Mouse (Mus musculus): ENCODE results near the gene Cnfn. TPM values are rescaled to one million over a fixed set of nuclear protein-coding genes. Genes with fewer than 3 reads are reported as not detected.
"Not testable (repeated sequence)": the region's sequence is repeated elsewhere in the genome, so short reads cannot be mapped to it uniquely, and the experiment has no call there.

The Cnfn gene
- total RNA-seq (2021) = not detected

DNA sequence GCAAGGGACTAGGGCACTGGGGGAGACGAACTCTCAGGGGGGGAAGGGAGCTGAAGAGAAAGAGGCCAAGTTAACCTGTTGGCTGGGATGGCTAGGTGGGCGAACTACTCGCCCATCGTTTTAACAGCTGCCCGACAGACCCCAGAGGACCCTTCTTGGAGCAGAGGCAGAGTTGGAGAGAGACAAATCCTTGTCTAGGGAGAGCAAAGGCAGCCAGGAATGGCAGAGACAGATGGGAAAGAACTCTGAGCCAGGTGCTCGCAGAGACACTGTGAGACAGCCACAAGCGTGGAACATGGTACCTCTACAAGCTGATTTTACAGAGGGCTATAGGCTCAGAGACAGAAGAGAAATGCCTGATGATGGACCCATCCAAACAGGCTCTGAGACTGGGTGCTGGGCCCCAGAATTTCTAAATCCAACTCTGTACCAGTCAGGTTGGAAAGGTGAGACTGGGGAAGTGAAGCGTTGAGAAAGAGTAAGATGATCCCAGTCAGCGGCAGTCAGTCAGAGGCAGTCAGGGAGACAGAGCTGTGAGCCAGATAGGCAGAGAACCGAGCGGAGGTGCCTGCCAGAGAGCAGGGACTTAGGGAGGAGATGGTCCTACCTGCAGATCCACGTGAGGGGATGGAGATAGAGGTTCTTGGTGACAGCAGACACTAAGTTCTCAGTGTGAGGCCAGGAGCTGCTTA, at the start of gene Cnfn:
Gene Cnfn, minus strand, starts transcription at position 667 of the 692 bp plus-strand sequence.
- intact Hi-C loops (cut with DNase I) = loop anchor here (2.0 kb wide), 1 partner anchor 32 kb away; no protein-coding TSS in a partner anchor
- DNase-seq = no peak

DNA sequence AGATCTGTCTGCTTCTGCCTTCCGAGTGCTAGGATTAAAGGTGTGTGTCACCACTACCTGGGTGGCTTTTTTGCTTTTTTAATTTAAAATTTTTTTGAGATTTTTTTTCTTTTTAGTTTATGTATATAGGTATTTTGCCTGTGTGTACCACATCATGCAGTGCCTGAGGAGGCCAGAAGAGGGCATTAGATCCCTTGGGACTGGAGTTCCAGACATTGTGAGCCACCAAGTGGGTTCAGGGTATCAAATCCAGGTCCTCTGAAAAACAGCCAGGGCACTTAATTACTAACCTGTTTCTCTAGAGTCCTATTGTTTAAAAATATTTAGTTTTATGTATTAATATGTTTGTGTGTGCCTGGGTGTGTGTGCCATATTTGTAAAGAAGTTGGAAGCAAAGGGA, 48.1 kb upstream of the Cnfn start:
- intact Hi-C loops (cut with DNase I) = no loop called here
- peak in 1 of 2 experiments; percentile 49 for DNase-seq

DNA sequence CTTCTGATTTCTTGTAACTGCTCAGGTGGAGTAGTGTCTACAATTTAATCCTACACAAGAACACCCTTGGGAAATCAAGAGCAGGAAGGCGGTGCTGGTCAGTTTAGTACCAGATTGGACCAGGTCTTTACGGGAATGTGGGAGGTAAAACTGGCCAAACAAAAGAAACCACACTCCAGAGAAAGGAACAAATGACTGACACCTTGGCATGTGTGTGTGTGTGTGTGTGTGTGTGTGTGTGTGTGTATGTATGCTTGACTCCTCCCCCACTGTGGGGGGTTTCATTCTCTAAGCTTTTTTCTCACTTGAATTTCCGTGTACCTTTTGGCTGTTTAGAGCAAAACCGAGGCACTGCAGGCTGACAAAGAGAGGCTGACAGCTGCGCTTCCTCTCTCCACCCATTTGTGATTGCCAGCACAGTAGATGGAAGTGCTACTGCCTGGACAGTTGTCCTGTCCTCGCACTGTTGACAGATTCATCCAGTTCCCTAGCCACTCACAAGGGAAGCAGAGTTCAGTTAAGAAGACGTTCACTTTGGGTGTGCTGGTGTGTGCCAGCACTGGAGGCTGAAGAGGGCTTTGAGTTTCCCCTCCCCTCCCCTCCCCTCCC, 43.4 kb upstream of the Cnfn start, which contains the start of gene Cxcl17:
Gene Cxcl17, minus strand, starts transcription at position 54 of the 609 bp plus-strand sequence.
- no peak for DNase-seq

DNA sequence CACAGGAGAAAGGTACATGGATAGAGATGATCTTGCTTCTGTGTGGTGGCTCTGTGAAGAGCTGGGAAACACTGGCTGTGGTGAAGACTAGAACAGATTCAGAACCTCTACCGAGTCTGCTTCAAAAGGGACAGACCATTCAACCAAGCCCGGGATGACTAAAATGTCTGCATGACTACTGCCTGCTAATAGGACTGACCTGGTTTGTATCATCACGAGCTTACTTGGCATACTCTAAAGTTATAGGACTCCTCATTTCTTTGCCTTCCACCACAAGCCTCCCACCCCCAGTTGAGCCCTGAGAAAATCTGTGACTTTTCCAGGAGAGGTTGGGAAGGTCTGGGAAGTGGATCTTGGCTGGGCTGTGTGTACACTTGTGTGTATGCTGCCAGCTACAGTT, 42.3 kb upstream of the Cnfn start:
- intact Hi-C loops (cut with DNase I) = loop anchor here (5.0 kb wide), 1 partner anchor 280 kb away; no protein-coding TSS in a partner anchor
- DNase-seq = no peak

More for the DNA sequence above, 43.4 kb upstream of the Cnfn start, which contains the start of gene Cxcl17:
- intact Hi-C loops (cut with DNase I) = loop anchor here (5.0 kb wide), 1 partner anchor 281 kb away; no protein-coding TSS in a partner anchor

DNA sequence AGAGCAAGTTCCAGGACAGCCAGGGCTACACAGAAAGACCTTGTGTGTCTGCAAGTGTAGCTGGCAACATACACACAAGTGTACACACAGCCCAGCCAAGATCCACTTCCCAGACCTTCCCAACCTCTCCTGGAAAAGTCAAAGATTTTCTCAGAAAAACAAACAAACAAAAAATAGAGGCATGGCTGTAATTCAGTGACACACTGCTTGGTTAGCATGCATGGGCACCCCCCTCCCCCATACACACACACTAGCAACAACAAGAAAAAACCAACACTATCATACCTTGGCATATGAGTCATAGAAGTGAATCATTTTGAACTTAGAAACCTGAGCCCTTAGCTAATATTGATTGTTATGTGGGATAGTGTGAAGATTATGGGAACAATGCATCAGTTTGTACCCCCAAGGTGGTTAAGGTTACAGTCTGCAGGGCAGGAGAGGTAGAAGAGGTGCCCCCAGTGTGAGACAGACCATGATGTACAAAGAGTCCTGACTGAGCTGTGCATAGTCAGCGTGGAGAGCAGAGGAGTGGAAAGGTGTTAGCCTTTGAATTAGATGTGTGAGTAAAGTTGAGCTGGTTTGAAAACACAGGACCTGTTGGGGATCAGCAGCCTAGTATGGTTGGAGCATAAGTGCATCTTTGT, 41.6 kb upstream of the Cnfn start:
- no peak for DNase-seq
- intact Hi-C loops (cut with DNase I) = loop anchor here (5.0 kb wide), 1 partner anchor 279 kb away; no protein-coding TSS in a partner anchor

DNA sequence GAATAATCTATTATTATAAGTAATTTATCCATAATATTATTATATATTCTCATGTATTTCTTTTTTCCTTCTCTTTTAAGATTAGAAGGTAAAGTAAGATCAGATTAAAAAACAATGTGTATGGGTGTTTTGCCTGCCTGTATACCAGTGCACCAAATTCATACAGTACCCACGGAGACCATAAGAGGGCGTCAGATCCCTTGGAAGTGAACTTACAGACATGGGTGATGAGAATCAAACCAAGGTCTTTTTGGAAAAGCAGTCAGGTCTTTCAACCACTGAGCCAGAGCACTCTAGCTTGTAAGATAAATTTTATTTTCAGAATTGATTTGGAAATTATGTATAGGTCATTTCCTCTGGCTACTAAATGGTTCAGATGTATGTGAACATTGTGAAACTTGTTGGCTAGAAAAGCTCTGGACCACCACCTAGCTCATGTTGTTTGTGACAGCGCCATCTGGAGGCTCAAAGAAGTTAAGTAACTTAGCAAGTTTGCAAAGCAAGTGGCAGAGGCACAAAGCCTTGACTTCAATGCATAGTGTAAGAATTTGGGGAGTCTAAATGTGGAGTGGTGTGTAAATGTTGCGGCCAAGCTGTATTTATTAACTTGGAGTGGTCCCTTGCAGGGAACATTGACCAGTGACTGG, 39.7 kb upstream of the Cnfn start:
- intact Hi-C loops (cut with DNase I) = no loop called here
- no peak for DNase-seq

DNA sequence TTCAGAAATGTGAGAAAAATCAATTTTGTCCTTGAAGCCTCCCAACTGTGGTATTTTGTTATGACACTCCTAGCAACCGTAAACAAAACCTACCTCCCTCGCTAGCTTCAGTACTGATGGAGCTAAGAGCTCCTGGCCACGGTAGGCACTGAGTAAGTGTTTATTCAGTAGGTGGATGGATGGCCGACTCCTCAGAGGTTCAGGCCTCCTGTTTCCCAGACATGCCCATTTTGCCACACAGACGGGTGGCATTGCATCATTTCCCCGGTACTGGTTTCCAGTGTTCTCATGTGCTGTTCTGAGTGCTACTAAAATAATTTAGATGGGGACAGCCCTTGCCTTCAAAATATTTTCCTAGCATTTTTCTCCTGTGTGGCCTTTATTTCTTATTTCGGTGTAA, 36.9 kb upstream of the Cnfn start:
- intact Hi-C loops (cut with DNase I) = no loop called here
- no peak for DNase-seq

DNA sequence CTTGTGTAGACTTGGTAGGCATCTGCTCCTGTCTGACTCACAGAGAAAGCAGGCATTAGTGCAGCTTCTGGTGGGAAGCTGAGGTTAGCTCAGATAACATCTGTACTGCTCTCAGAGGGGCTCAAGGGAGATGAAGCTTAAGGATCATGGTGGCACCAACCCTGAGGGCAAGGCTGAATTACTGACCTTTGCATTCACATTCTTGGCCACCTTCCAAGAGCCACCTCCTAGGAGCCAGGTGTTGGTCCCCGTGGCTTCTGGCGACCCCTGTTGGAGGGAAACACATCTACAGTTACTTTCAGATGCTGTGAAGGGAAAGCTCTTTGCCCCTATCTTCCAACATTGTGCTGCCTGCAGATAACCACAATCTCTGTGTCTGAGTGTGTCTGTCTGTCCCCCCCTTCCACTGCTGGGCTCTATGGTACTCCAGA, 33.2 kb upstream of the Cnfn start:
- DNase-seq = peak; percentile 55 to 59
- intact Hi-C loops (cut with DNase I) = loop anchor here (5.0 kb wide), 1 partner anchor 75 kb away; no protein-coding TSS in a partner anchor

DNA sequence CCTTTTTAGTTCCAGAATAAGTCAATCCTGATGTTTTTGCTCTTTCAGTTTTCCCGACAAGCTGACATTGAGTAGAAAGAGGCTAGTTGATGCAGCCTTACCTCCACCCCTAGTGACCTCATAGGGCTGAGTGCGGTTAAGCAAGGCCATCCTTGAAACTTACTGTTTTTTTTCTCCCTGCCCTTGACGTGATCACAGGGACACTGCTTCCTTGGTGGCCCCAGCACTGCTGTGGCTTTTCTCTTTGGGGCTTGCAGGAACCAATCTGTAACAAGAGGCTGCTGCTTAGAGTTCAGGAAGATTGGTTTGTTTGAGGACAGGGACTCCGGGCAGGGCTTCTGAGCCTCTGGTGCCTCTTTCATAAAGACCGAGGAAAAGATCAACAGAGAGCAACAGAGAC, 32.5 kb upstream of the Cnfn start:
- DNase-seq = no peak
- intact Hi-C loops (cut with DNase I) = loop anchor here (2.0 to 5.0 kb wide), 2 partner anchors 33 to 75 kb away; partner anchors contain the start of gene Cnfn

DNA sequence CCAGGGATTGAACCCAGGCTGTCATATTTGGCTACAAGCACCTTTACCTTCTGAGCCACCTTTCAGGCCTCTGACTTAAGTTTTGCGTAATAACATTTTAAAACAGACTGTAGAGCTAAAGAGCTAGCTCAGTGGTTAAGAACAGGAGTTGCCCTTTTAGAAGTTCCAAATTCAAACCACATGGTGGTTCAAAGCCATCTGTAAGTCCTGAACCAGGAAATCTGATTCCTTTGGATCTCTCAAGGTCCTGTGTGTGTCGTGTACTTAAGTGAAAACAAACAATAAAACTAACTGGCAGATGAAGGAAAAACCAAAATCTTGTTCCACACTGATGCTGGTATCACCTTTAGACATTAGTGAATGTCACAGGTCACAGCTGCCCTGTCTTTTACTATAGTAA, 32.0 kb upstream of the Cnfn start:
- intact Hi-C loops (cut with DNase I) = loop anchor here (2.0 to 5.0 kb wide), 2 partner anchors 33 to 74 kb away; partner anchors contain the start of gene Cnfn
- no peak for DNase-seq

DNA sequence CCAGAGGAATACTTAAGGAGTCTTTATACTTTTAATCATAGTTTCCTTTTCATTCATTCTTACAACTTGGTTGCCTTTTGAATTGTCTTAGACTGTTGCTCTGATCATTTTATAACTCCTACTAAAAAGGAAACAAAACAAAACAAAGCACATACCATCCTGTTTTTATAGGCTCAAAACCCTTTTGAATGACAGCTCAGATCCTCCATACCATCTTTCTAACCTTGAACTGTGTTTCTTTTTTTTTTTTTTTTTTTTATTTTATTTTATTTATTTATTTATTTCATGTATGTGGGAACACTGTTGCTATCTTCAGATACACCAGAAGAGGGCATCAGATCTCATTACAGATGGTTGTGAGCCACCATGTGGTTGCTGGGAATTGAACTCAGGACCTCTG, 29.5 kb upstream of the Cnfn start:
- intact Hi-C loops (cut with DNase I) = loop anchor here (5.0 kb wide), 2 partner anchors 82 to 1082 kb away; partner anchors contain the start of genes Megf8 and Zfp94
- DNase-seq = not testable (repeated sequence)

DNA sequence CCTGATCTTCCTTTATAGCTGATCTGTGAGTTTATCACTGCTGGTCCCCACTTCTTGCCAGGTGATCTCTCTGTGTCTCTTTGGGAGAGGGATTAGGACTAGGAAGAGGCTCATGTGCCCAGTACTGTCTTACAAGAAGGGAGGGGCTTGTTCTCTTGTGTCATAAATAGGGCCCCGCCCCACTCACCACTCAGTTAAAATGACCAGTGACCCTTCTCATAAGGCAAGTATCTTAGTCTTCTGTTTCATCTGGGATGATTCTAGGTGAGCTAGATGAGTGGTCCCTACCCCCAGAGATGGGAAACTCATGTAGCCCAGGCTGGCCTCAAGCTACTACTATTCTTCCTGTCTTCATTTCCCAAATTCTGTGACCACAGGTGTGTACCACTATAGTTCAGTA, 29.1 kb upstream of the Cnfn start, which contains the start of gene Lipe:
Gene Lipe, minus strand, starts transcription at position 101 of the 400 bp plus-strand sequence.
- intact Hi-C loops (cut with DNase I) = loop anchor here (5.0 kb wide), 2 partner anchors 81 to 1081 kb away; partner anchors contain the start of genes Megf8 and Zfp94
- DNase-seq = no peak

DNA sequence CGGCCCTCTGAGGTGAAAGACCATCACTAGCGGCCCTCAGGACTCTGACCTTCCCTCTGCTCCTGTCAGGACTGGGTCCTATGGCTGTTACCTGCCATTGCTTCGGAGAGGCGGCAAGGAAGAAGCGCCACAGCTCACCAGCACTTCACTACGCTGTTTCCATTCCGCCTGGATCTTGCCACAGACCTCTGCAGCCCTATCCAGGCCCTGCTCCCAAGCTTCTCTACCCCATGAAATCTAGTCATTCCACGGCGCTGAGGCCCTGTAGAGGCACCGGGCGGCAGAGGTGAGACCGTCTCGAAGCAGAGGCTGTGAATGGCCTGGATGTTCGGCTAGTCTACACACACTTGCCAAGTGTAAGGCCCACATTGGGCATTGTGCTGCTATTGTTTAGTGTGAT, 27.1 kb upstream of the Cnfn start:
- intact Hi-C loops (cut with DNase I) = loop anchor here (5.0 kb wide), 2 partner anchors 79 to 1079 kb away; partner anchors contain the start of genes Megf8 and Zfp94
- DNase-seq = no peak

DNA sequence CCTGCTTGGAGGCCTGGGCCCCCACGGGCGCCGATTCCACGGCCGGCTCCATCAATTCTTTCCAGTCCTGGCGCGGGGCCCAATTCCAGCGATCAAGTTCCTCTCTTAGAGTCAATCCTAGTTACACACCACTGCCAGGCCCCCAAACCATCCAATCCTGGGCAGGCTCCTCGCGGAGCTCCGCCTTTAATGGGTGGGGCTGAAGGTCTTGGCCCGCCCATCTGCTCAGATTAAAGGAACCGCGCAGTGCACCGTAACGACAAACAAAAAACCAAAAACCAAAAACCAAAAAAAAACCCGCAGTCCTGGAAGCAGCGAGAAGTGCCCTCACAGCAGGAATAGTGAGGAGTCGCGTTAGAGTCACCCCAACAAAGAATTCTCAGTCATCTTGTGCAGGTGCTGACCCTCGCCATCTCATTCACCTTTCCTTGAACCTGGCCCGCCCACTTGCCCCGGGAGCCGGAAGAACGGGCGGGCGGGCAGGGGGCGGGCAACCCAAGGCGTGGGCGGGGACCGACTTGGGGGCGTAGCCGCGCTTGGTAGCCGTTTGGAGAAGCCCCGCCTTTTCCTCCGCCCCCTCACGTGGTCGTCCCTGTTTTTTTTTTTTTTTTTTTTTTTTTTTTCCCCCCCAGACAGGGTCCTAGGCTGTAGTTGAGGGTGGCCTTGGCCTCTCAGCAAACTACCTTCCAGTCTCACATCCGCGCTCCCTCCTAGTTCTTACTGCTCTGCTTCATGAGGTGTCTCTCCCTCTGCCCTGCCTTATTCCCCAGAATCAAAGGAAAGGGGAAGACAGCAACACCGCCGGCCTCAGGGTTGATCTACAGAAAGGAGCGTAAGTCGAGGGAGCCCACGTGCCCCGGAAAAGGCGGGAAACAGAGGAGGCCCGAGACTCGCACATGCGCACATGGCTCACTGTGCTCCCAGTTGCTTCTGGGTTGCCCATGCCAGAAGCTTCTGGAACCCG, 26.3 kb upstream of the Cnfn start:
- intact Hi-C loops (cut with DNase I) = loop anchor here (5.0 kb wide), 2 partner anchors 79 to 1079 kb away; partner anchors contain the start of genes Megf8 and Zfp94
- peak; percentile 95 to 98 for DNase-seq

DNA sequence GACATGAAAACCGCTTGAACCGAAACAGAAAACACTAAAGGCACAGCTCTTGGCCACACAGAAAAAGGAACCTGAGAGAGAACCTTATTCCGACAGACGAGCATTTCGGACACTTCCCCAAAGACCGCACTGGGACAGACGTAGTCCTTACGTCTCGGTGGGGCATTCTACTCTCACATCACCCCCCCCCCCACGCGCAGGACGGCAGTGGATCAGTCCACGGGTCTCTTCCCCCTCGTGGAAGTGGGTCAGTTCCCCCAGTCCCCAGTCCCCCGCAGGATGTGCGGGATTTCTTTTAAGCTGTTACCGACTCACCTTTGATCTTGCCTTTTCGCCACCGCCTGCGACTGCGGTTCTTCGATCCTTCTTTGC, 25.6 kb upstream of the Cnfn start:
- intact Hi-C loops (cut with DNase I) = loop anchor here (5.0 kb wide), 2 partner anchors 78 to 1078 kb away; partner anchors contain the start of genes Megf8 and Zfp94
- no peak for DNase-seq

DNA sequence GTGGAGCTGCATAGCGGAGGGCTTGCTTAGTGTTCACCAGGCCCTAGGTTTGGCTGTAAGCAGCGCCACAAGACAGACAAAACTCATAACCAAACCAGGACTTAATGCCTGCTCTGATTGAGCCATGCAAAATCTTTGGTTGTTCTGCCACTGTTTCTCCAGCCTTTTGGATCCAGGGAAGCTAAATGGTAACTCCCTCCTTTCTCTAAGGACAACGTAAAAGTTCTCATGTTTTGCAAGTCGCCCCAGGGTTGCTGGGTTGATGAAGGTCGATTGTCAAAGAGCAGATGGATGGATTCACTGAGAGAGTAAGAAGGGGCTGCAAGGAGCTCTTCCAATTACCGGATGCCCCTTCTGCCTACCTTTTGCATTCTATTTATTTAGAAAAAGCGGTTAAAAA, 25.2 kb upstream of the Cnfn start:
- intact Hi-C loops (cut with DNase I) = loop anchor here (5.0 kb wide), 2 partner anchors 77 to 1077 kb away; partner anchors contain the start of genes Megf8 and Zfp94
- DNase-seq = no peak

DNA sequence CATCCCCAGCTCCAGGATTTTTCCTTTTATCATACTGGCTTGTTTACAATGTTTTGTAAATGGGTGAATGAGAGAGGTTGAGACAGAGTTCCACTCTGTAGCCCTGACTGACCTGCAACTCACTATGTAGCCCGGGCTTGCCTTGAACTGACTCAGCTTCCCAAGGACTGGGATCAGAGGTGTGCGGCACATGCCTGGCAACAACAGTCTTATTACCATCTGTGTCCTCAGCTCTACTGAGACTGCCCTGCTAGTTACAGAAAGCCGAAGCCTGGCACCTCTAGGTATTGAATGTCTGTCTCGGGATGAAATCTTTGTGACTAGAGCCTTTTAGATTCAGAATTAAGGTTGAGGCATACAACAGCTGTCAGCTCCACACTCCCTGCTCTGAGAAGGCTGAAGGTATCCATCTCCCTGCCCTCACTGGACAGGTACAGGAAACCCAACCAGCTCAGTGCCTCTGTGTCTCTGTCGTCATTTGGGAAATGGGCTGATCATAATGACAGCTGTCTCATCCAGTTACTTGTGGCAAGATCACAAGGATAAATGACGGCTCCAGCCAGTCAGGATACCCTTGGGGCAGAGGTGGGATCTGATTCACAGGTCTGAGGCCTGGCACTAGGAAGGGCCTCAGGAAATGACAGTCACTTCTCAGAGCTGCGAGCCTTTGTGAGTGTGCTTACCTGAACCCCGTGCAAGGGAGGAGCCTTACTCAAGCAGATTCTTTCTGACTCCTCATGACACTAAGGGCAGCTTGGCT, 24.1 kb upstream of the Cnfn start:
- DNase-seq = no peak
- intact Hi-C loops (cut with DNase I) = no loop called here

DNA sequence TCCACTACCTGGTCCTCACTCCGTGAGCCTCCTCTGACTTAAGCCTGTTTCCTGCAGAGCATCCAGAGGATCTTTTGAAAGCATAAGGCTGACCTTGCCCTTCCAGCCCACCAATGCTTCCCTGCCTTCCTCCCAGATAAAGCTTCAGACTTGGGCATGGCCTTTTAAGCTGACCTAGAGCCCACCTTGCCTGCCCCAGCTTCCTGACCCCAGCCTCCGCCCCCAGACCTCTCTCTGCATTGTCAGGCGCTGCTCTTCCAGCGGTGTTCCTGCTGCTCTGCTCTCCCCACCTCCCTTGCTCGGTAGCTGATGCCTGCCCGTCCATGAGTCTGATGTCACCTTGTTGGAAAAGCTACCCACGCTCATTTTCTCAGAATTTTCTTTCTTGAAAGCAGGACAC, 23.3 kb upstream of the Cnfn start:
- intact Hi-C loops (cut with DNase I) = no loop called here
- no peak for DNase-seq
